Mouse (Mus musculus) thymus, adult 2 months (tissue): ENCODE measurements around the gene Cdt1.

Experiments
- CTCF ChIP-seq: fragments of 200-500 bp; IDR thresholded peaks from 2 replicates; pipeline ENCODE4 v1.5.1; 2012; ENCODE audit warnings: mild to moderate bottlenecking, control low read depth, low read length, moderate library complexity, borderline replicate concordance; ENCODE audit not compliant: control insufficient read depth, poor library complexity, insufficient read depth; ENCODE audit errors: extremely low read depth
- POLR2A ChIP-seq: fragments of 200-500 bp; IDR thresholded peaks from 2 replicates; pipeline ENCODE4 v1.6.1; 2012; ENCODE audit warnings: mild to moderate bottlenecking, low read length, control low read depth, moderate library complexity; ENCODE audit not compliant: control insufficient read depth, poor library complexity, insufficient read depth; ENCODE audit errors: extremely low read depth

- TF ChIP-seq CTCF (no peak), POLR2A (no peak)
These were observed 48.5 kb downstream of the Cdt1 start for GRCm38 (mm10) chr8:122616181-122616905.
